Mouse (Mus musculus): ENCODE measurements around the gene Arhgef19.

GRCm38 (mm10) chr4:141270201-141270940 is 31.1 kb downstream of the Arhgef19 start:
- TF ChIP-seq CTCF (IDR thresholded peaks at IDR 0.05 in 2 of 3, conservative IDR thresholded peaks at IDR 0.05 in 1 of 3; ENCODE audit: control insufficient read depth in 1 of 3, insufficient read depth in 1 of 3, low read depth in 2 of 3, low read length in 3 of 3, poor library complexity in 1 of 3, severe bottlenecking in 1 of 3) (no peak), USF2 (IDR thresholded peaks at IDR 0.05; ENCODE audit: borderline replicate concordance in 1 of 2, insufficient read depth in 1 of 2, low read depth in 1 of 2, low read length in 2 of 2) (no peak), ZNF384 (IDR thresholded peaks at IDR 0.05; ENCODE audit: low read depth, low read length) (no peak), ZKSCAN1 (IDR thresholded peaks at IDR 0.05; ENCODE audit: low read depth, low read length) (no peak), MAZ (IDR thresholded peaks at IDR 0.05; ENCODE audit: low read depth, low read length) (no peak), MAX (IDR thresholded peaks at IDR 0.05; ENCODE audit: low read length) (no peak), POLR2A (IDR thresholded peaks at IDR 0.05; ENCODE audit: control insufficient read depth in 1 of 2, insufficient read depth in 1 of 2, low read depth in 1 of 2, low read length in 2 of 2, poor library complexity in 1 of 2) (no peak), E2F4 (IDR thresholded peaks at IDR 0.05; ENCODE audit: borderline replicate concordance, low read depth, low read length) (no peak), RAD21 (IDR thresholded peaks at IDR 0.05; ENCODE audit: low read depth, low read length) (no peak), ETS1 (IDR thresholded peaks at IDR 0.05; ENCODE audit: low read depth, low read length) (no peak), CHD2 (IDR thresholded peaks at IDR 0.05; ENCODE audit: low read length) (no peak), ELF1 (IDR thresholded peaks at IDR 0.05; ENCODE audit: low read depth, low read length) (no peak)
